Mouse (Mus musculus) heart, postnatal 25 days (tissue): ENCODE results near the gene Abca9. TPM values are rescaled to one million over a fixed set of nuclear protein-coding genes. Genes with fewer than 3 reads are reported as not detected.
A peak's percentile ranks its signal among the peaks of the same experiment; 100 is the strongest.

ENCODE experiments used
- DNase-seq: peaks from one replicate; pipeline ENCODE4 v3.0.0; 2022; ENCODE audit warnings: low spot score
- intact Hi-C: fragments of 180-260 bp; cut with DNase I; formaldehyde crosslinking; loops from one replicate; pipeline ENCODE4 v1.15.1; 2025
- total RNA-seq, 2 experiments: library from RNA; stranded (reverse); gene quantifications; 2 replicates each; pipeline ENCODE4 v1.2.3; 2021

Abca9 gene
- total RNA-seq, result 10 to 100 TPM; 11.5 to 14.4 TPM

GRCm38 (mm10) chr11:110167459-110168251 lies at the start of gene Abca9:
TSS of gene Abca9 (minus strand) at chr11:110168196.
- intact Hi-C loops, result no loop called here
- DNase-seq, result no peak

- no peak for DNase-seq
- intact Hi-C loops, result no loop called here
Observed at GRCm38 (mm10) chr11:110217118-110217517, 49.1 kb upstream of the Abca9 start.

GRCm38 (mm10) chr11:110203930-110204329 lies 35.9 kb upstream of the Abca9 start:
- intact Hi-C loops, result no loop called here
- DNase-seq, result no peak

GRCm38 (mm10) chr11:110198882-110199281 lies 30.9 kb upstream of the Abca9 start:
- DNase-seq, result no peak
- intact Hi-C loops, result no loop called here

GRCm38 (mm10) chr11:110196561-110197306 lies 28.7 kb upstream of the Abca9 start:
- intact Hi-C loops, result no loop called here
- no peak for DNase-seq

GRCm38 (mm10) chr11:110195310-110195709 lies 27.3 kb upstream of the Abca9 start:
- DNase-seq, result no peak
- intact Hi-C loops, result no loop called here

GRCm38 (mm10) chr11:110171212-110171611 lies 3.2 kb upstream of the Abca9 start:
- no peak for DNase-seq
- intact Hi-C loops, result loop anchor here (10.0 kb wide), 1 partner anchor 74 kb away; no protein-coding TSS in a partner anchor

- no peak for DNase-seq
- intact Hi-C loops, result no loop called here
Observed at GRCm38 (mm10) chr11:110165822-110166221, 2.2 kb downstream of the Abca9 start.

- intact Hi-C loops, result no loop called here
- DNase-seq, result no peak
Observed at GRCm38 (mm10) chr11:110165409-110165808, 2.6 kb downstream of the Abca9 start.

GRCm38 (mm10) chr11:110157059-110157458 lies 10.9 kb downstream of the Abca9 start:
- no peak for DNase-seq
- intact Hi-C loops, result no loop called here

- intact Hi-C loops, result no loop called here
- DNase-seq, result no peak
Observed at GRCm38 (mm10) chr11:110155985-110156384, 12.0 kb downstream of the Abca9 start.

GRCm38 (mm10) chr11:110147640-110148039 lies 20.4 kb downstream of the Abca9 start:
- intact Hi-C loops, result no loop called here
- no peak for DNase-seq

GRCm38 (mm10) chr11:110145421-110145820 lies 22.6 kb downstream of the Abca9 start:
- DNase-seq, result no peak
- intact Hi-C loops, result no loop called here

GRCm38 (mm10) chr11:110130760-110131159 lies 37.2 kb downstream of the Abca9 start:
- peak; percentile 4 for DNase-seq
- intact Hi-C loops, result no loop called here

GRCm38 (mm10) chr11:110111137-110111536 lies 56.9 kb downstream of the Abca9 start:
- intact Hi-C loops, result no loop called here
- DNase-seq, result no peak

GRCm38 (mm10) chr11:110101437-110101836 lies 66.6 kb downstream of the Abca9 start:
- intact Hi-C loops, result no loop called here
- DNase-seq, result no peak

GRCm38 (mm10) chr11:110098901-110099300 lies 69.1 kb downstream of the Abca9 start:
- intact Hi-C loops, result loop anchor here (5.0 kb wide), 1 partner anchor 212 kb away; no protein-coding TSS in a partner anchor
- peak; percentile 21 for DNase-seq

- intact Hi-C loops, result loop anchor here (5.0 kb wide), 1 partner anchor 210 kb away; no protein-coding TSS in a partner anchor
- no peak for DNase-seq
Observed at GRCm38 (mm10) chr11:110097465-110097864, 70.5 kb downstream of the Abca9 start.

- DNase-seq, result peak; percentile 21
- intact Hi-C loops, result loop anchor here (5.0 kb wide), 1 partner anchor 209 kb away; no protein-coding TSS in a partner anchor
Observed at GRCm38 (mm10) chr11:110095858-110096257, 72.1 kb downstream of the Abca9 start, which contains the start of gene Abca8a. TSS of gene Abca8a (minus strand) at chr11:110095978.

- intact Hi-C loops, result loop anchor here (5.0 kb wide), 1 partner anchor 208 kb away; no protein-coding TSS in a partner anchor
- no peak for DNase-seq
Observed at GRCm38 (mm10) chr11:110094846-110095380, 73.1 kb downstream of the Abca9 start.
